Mouse (Mus musculus): ENCODE results near the gene Tnfaip3.

Gene Tnfaip3

GRCm38 (mm10) chr10:19015257-19015862 is at the start of gene Tnfaip3:
Tnfaip3 (minus strand) TSS chr10:19015657.
- peak; percentile 95 to 97 for DNase-seq

GRCm38 (mm10) chr10:19064651-19065601 is 49.5 kb upstream of the Tnfaip3 start:
- no peak for DNase-seq

DNA sequence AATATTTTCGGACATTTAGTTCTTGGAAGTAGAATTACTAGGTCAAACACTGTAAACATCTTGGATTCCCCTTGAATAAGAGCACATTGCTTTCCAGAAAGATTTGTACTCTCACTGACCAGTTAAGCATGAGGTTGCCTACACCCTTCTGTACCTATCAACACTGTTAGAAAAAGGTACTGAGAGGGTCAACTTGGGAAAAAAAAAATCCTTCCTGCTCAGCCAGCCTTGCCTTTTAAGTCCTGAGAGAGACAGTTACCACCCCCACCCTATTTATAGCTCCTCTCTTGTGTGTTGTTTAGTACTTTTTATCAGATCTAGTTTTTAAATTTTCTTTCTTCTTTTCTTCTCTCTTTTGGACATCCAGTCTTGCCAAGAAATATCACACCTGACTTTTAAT is 48.2 kb upstream of the Tnfaip3 start:
- DNase-seq = no peak

DNA sequence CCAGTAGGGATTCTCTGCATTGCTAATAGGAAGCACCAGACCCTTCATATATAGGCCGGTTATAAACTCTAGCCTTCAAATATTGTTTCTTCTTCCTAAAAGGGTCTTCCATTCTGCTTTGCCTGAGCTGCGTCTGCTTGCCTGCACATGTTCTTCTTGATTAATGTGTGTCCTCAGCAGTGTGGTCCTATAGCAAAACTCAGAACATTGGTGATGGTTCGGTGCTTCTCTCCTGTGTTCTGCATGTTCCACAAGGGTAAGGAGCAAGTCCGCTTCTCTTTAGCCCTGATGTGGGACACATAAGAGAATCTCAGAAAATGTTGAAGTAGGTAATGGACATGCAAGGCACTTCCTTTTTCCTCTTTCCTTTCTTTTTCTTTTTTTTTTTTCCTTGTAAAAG is 47.8 kb upstream of the Tnfaip3 start:
- DNase-seq = no peak

DNA sequence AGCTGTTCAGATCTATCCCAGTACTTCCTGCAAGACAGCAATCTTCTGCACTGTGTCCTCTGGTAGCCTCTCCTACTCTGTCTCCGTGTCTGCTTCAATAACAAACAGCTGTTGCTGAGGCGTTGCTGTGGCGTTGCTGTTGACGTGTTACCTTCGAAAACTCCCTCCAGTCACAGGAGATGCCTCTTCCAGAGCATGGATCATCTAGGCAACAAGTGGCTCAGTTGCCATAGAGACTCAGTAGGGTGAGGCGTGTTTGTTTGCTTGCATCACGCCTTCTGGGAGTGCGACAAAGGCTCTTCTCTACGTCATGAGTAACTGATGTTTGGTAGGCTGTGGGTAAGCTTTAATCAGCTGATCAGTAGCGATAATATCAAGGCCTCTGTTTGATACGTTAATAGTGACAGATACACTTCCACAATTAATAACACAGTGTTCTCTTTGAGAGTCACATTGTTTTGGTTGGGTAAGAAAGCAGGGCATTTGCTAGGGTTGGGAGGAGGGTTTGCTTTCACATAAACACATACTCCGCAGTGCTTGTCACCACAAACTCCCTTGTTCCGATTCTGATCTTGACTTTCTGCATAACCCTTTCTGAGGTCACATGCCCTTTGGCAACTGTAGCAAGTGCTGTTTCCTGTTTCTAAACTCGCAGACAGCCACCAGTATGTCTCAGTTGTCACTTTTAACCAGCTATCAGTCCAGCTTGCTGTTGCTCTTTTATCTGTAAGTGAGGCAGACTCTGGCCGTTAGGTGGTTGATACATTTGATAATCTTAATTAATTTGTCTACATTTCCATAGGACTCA is 46.8 kb upstream of the Tnfaip3 start:
- peak; percentile 39 to 62 for DNase-seq

GRCm38 (mm10) chr10:19061201-19061600 is 45.7 kb upstream of the Tnfaip3 start:
- no peak for DNase-seq

DNA sequence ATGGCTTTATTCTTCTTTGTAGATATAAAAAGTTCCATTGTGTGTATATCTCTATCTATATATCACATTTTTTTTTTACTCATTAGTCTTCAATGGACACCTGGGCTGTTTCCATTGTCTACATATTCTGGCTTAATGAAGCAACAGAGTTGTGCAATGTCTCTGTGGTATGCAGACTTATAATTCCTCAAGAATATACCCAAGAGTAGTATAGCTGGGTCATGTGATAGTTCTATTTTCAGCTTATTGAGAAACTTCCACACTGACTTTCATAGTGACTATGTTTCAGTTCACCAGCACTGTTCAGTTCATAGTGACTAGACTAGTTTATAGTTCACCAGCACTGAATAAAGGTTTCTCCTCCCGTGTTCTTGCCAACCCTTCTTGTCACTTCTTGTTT is 38.1 kb upstream of the Tnfaip3 start:
- no peak for DNase-seq

DNA sequence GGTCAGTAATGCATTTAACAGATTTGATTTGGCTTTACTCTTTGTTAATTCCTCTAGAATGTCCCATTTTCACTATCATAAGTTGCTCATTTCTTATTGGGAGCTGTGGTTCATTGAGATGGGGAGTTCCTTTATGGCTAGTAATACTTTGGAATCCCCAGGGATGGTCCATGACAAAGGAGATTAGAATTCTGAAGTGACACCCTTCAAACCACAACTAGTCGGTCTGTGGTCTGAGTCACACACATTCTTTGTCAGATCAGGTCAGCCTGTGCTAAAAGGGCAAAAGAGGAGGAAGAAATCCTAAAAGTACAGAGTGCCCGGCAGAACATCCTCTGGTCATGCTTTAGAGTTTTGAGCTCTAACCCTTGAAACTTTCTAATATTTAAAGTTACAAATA is 30.5 kb upstream of the Tnfaip3 start:
- DNase-seq = no peak

GRCm38 (mm10) chr10:19044765-19045516 is 29.5 kb upstream of the Tnfaip3 start:
- DNase-seq = no peak

DNA sequence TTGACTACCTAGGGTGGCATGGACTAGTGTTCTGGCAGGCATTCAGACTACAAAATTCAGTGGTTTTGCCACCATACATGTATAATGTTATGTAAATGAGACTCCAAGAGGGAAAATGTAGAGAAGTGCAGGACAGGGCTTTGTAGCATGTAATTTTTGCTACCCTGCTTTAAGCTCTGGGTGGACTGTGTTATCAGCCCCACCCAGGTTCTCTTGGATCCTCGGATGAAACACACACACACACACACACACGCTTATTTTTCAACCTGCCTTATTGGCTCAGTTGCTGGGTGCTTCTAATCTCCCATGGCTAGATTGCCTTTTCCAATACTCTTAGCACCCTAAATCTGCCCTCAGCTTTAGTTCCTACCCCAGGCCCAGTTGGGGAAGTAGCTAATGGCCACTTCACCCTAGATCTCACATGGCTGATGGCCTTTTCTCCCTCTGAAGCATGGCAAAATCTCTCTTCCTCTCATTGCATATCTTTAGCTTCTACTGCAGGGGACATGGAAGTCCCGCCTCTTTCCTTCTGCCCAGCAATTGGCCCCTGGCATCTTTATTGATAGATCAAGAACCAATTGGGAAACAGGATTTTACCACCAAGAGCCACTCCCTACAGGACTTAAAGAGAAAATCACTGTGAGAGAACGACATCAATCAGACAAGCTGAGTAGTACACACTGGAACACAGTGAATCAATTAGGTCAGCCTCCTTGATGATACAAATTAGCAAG is 28.2 kb upstream of the Tnfaip3 start:
- DNase-seq = no peak

GRCm38 (mm10) chr10:19040147-19040546 is 24.7 kb upstream of the Tnfaip3 start:
- peak; percentile 26 to 31 for DNase-seq

GRCm38 (mm10) chr10:19034764-19035163 is 19.3 kb upstream of the Tnfaip3 start:
- peak; percentile 13 to 27 for DNase-seq

DNA sequence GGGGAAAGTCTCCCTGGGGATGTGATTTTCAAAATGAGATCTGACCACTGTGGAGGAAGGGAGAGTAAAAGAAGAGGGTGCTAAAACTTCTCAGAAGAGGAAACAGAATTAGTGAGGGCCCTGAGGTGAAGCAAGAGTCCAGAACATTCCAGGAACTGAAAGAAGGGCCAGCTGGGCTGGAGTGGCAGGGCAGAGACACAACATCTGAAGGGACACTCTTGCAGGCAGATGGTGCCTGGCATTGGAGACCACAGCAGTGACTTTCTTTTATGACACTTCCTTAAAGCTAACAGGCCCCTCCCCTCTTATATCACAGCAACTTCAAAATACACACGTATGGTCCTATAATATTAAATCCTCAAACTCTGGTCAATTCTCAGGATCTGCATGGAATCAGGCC is 18.2 kb upstream of the Tnfaip3 start:
- DNase-seq = no peak

GRCm38 (mm10) chr10:19031875-19032274 is 16.4 kb upstream of the Tnfaip3 start:
- no peak for DNase-seq

GRCm38 (mm10) chr10:19030628-19031027 is 15.2 kb upstream of the Tnfaip3 start:
- DNase-seq = no peak

GRCm38 (mm10) chr10:19026710-19027109 is 11.3 kb upstream of the Tnfaip3 start:
- no peak for DNase-seq

- DNase-seq = peak; percentile 25 to 55
Measured at GRCm38 (mm10) chr10:19024353-19024752, 8.9 kb upstream of the Tnfaip3 start.

DNA sequence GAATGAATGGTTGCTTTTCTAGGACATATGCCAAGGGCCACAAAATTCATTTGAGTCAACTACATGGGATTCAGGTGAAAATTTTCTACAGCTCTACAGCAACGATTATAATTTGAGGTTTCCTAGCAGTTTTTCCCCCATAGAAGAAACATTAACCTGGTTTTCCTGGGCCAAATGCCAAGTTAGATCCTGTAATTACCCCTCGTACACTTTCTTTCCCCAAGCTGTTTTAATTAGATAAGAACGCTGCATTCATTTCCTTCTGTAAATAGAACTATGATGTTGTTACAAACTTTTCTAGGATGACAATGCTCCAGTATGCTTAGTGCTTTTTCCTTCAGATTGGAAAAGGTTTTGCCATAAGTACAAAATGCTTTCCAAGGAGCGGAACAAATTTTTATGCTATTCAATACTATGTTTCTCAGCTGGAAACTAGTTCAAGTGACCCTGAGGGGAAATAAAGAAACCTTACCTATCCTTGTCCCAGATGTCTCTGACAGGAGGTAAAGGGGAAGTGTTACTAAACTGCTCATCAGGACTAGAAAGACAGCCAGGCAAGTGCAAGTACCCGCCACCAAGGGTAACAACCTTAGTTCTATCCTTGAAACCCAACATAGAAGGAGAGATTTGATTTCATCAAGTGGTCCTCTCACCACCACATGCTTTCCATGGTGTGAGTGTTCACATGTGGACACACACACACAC is 8.3 kb upstream of the Tnfaip3 start:
- DNase-seq = peak; percentile 27 to 55

DNA sequence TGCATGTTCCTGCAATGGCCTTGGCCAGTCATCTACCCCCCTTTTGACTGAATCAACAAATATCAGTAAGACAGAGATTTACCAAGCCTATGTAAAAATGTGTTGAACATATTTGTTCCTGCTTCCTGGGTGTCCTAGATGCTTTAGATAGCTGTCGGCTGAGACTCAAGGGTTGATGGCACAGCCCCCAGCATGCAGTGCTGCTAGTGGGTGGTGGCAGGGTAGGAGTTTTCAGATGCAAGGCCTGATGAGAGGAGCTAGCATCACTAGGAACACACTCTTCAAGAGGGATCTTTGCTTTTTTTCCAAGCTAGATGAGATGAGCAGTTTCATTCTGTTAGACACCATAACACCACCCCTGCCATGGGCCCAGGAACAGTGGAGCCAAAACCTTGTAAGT is 6.8 kb upstream of the Tnfaip3 start:
- no peak for DNase-seq

- DNase-seq = no peak
Measured at GRCm38 (mm10) chr10:19016823-19017471, 1.5 kb upstream of the Tnfaip3 start.

All from kidney, postnatal 36 days (tissue).